Mouse (Mus musculus) heart, adult 2 months (tissue): ENCODE measurements around the gene Kmt2a. TPM values are rescaled to one million over a fixed set of nuclear protein-coding genes. Genes with fewer than 3 reads are reported as not detected.

Source experiments
- DNase-seq, 2 experiments: peaks; one replicate each; pipeline ENCODE4 v3.0.0; 2021
- H3K27ac ChIP-seq: fragments of 200-600 bp; 2 replicates; pipeline ENCODE4 v1.8.1; 2022
- H3K27me3 ChIP-seq: fragments of 200-500 bp; 2 replicates; pipeline ENCODE4 v1.6.1; 2012; ENCODE audit warnings: mild to moderate bottlenecking, low read length, inconsistent platforms, mixed read lengths; ENCODE audit not compliant: control insufficient read depth, insufficient read depth
- H3K36me3 ChIP-seq: fragments of 200-500 bp; 2 replicates; pipeline ENCODE4 v1.6.1; 2012; ENCODE audit warnings: low read length, inconsistent platforms; ENCODE audit not compliant: control insufficient read depth, insufficient read depth
- H3K4me1 ChIP-seq: fragments of 200-500 bp; 2 replicates; pipeline ENCODE4 v1.6.1; 2011; ENCODE audit warnings: low read length; ENCODE audit not compliant: control insufficient read depth, insufficient read depth
- H3K4me3 ChIP-seq: fragments of 200-600 bp; 2 replicates; pipeline ENCODE4 v1.8.1; 2022
- H3K79me2 ChIP-seq: fragments of 200-500 bp; replicated peaks from 2 replicates; pipeline ENCODE4 v1.6.1; 2012; ENCODE audit warnings: mild to moderate bottlenecking, inconsistent platforms, low read length, moderate library complexity, mixed read lengths; ENCODE audit not compliant: control insufficient read depth, insufficient read depth
- H3K9ac ChIP-seq: fragments of 200-500 bp; 2 replicates; pipeline ENCODE4 v1.6.1; 2012; ENCODE audit warnings: low read depth, mild to moderate bottlenecking, control low read depth, inconsistent platforms, low read length, mixed read lengths
- CTCF ChIP-seq: fragments of 200-600 bp; IDR thresholded peaks from 2 replicates; pipeline ENCODE4 v1.8.1; 2022; ENCODE audit warnings: antibody characterized with exemption, mild to moderate bottlenecking, moderate library complexity
- EP300 ChIP-seq: fragments of 200-500 bp; IDR thresholded peaks from 2 replicates; pipeline ENCODE4 v1.6.1; 2011; ENCODE audit warnings: low read depth, low read length, control low read depth; ENCODE audit not compliant: insufficient read depth
- POLR2A ChIP-seq: fragments of 200-500 bp; IDR thresholded peaks from 2 replicates; pipeline ENCODE4 v1.6.1; 2011; ENCODE audit warnings: mild to moderate bottlenecking, low read depth, low read length, control low read depth; ENCODE audit not compliant: insufficient read depth
- WGBS: fragments of 180-500 bp; shearing (Covaris S2); methylation state at CpG from one replicate; pipeline ENCODE4 v1.1.7; 2018; 5-methylcytosine and 5-hydroxymethylcytosine counted together
- intact Hi-C: fragments of 180-260 bp; cut with DNase I; formaldehyde crosslinking; loops from one replicate; pipeline ENCODE4 v1.15.1; 2025
- polyA plus RNA-seq: library from polyadenylated mRNA; depleted of rRNA; stranded (reverse); fragments of >200 nt; gene quantifications from 2 replicates; pipeline ENCODE4 v1.2.3, GENCODE M21; 2012
- total RNA-seq, 2 experiments: library from RNA; stranded (reverse); gene quantifications; 2 replicates each; pipeline ENCODE4 v1.2.3; 2021

Gene Kmt2a
- total and polyA plus RNA-seq, 3 experiments = 11.8 to 25.9 (median 25.7) TPM

- H3K9ac ChIP-seq = no peak overlapping the region
- no peak for DNase-seq
- H3K27ac ChIP-seq = no peak overlapping the region
- no peak for TF ChIP-seq EP300
- no peak for TF ChIP-seq CTCF
- no peak for TF ChIP-seq POLR2A
- intact Hi-C loops = no loop called here
- WGBS = 74% methylated on average over 6 of the region's 6 CpGs
- H3K4me3 ChIP-seq = no peak overlapping the region
- no peaks in the 10 kb centered on the region for H3K4me1 ChIP-seq
- H3K36me3 ChIP-seq = no peaks in the 10 kb centered on the region
- no peaks in the 10 kb centered on the region for H3K79me2 ChIP-seq
- no peaks in the 10 kb centered on the region for H3K27me3 ChIP-seq
These were observed 79.4 kb downstream of the Kmt2a start for GRCm38 (mm10) chr9:44801669-44802068.

GRCm38 (mm10) chr9:44799958-44800324 is 81.2 kb downstream of the Kmt2a start:
- Histone ChIP-seq H3K4me3 (peak overlapping the region; percentile 58), H3K27ac (no peak overlapping the region; the same call in 1 of the 2 replicates), H3K27me3 (no peaks in the 10 kb centered on the region), H3K79me2 (no peaks in the 10 kb centered on the region), H3K36me3 (no peaks in the 10 kb centered on the region), H3K9ac (no peak overlapping the region), H3K4me1 (no peaks in the 10 kb centered on the region)
- TF ChIP-seq CTCF (no peak), POLR2A (no peak)
- WGBS = 43% methylated on average over 9 of the region's 9 CpGs
- no peak for DNase-seq
- intact Hi-C loops = no loop called here

- peak within 1 kb of the TSS; percentile 58 for H3K4me3 ChIP-seq
- intact Hi-C loops = no loop called here
- WGBS = under 1% methylated on average over 75 of the region's 75 CpGs
- H3K9ac ChIP-seq = peak within 1 kb of the TSS; percentile 78
- peak; percentile 86 to 89 for DNase-seq
- H3K27me3 ChIP-seq = no peaks in the 10 kb centered on the region
- H3K79me2 ChIP-seq = no peaks in the 10 kb centered on the region
- no peaks in the 10 kb centered on the region for H3K4me1 ChIP-seq
- no peaks in the 10 kb centered on the region for H3K36me3 ChIP-seq
- TF ChIP-seq CTCF (no peak), POLR2A (peak; percentile 62)
- peak within 1 kb of the TSS; percentile 77 for H3K27ac ChIP-seq
These were observed 81.8 kb downstream of the Kmt2a start, which contains the start of gene Tmem25 for GRCm38 (mm10) chr9:44799102-44799957. Gene Tmem25, minus strand, starts transcription at chr9:44799307.

GRCm38 (mm10) chr9:44798298-44798697 is 82.8 kb downstream of the Kmt2a start:
- H3K4me3 ChIP-seq = no peak overlapping the region; the same call in 1 of the 2 replicates
- H3K36me3 ChIP-seq = no peaks in the 10 kb centered on the region
- DNase-seq = no peak
- no peak for TF ChIP-seq POLR2A
- no peak for TF ChIP-seq EP300
- TF ChIP-seq CTCF = no peak
- no peaks in the 10 kb centered on the region for H3K4me1 ChIP-seq
- no peaks in the 10 kb centered on the region for H3K27me3 ChIP-seq
- H3K79me2 ChIP-seq = no peaks in the 10 kb centered on the region
- no peak overlapping the region for H3K9ac ChIP-seq
- WGBS = 57% methylated on average over 7 of the region's 7 CpGs
- no peak overlapping the region for H3K27ac ChIP-seq
- intact Hi-C loops = no loop called here

GRCm38 (mm10) chr9:44792842-44793241 is 88.3 kb downstream of the Kmt2a start:
- Histone ChIP-seq H3K36me3 (no peaks in the 10 kb centered on the region), H3K27me3 (no peaks in the 10 kb centered on the region), H3K79me2 (no peaks in the 10 kb centered on the region), H3K27ac (no peak overlapping the region), H3K4me1 (no peaks in the 10 kb centered on the region), H3K4me3 (no peak overlapping the region), H3K9ac (no peak overlapping the region)
- WGBS = 78% methylated on average over 9 of the region's 9 CpGs
- no peak for TF ChIP-seq CTCF
- no peak for TF ChIP-seq POLR2A
- no peak for TF ChIP-seq EP300
- DNase-seq = no peak
- intact Hi-C loops = no loop called here
